Mouse (Mus musculus) cerebellum, postnatal 36 days (tissue): ENCODE data around the gene Zar1.
A peak's percentile ranks its signal among the peaks of the same experiment; 100 is the strongest.
"Not testable (repeated sequence)": the region's sequence is repeated elsewhere in the genome, so short reads cannot be mapped to it uniquely, and the experiment has no call there.

Experiments used
- DNase-seq, 2 experiments: peaks; one replicate each; pipeline ENCODE4 v3.0.0; 2021 to 2022; ENCODE audit warnings: mixed read lengths in 2 of 2

Gene Zar1

GRCm38 (mm10) chr5:72580970-72581332, at the start of gene Zar1:
Gene Zar1, minus strand, starts transcription at chr5:72581254.
- not testable (repeated sequence) for DNase-seq

- no peak for DNase-seq
These were observed 49.0 kb upstream of the Zar1 start for GRCm38 (mm10) chr5:72630026-72630425.

GRCm38 (mm10) chr5:72621022-72621421, 40.0 kb upstream of the Zar1 start:
- DNase-seq = no peak

GRCm38 (mm10) chr5:72617413-72617812, 36.4 kb upstream of the Zar1 start:
- DNase-seq = no peak

GRCm38 (mm10) chr5:72603138-72603537, 22.1 kb upstream of the Zar1 start:
- no peak for DNase-seq

GRCm38 (mm10) chr5:72601006-72601405, 20.0 kb upstream of the Zar1 start:
- DNase-seq = peak; percentile 6 to 7

GRCm38 (mm10) chr5:72587192-72587681, 6.2 kb upstream of the Zar1 start, which contains the start of gene Gm5868:
Gene Gm5868, minus strand, starts transcription at chr5:72587551.
- no peak for DNase-seq

- not testable (repeated sequence) for DNase-seq
These were observed 5.7 kb upstream of the Zar1 start for GRCm38 (mm10) chr5:72586667-72587191.

- not testable (repeated sequence) for DNase-seq
These were observed 5.1 kb upstream of the Zar1 start for GRCm38 (mm10) chr5:72586122-72586521.

GRCm38 (mm10) chr5:72580088-72580969, 725 bp downstream of the Zar1 start:
- DNase-seq = not testable (repeated sequence)

GRCm38 (mm10) chr5:72579599-72579998, 1.5 kb downstream of the Zar1 start:
- DNase-seq = not testable (repeated sequence)

- DNase-seq = no peak
These were observed 15.4 kb downstream of the Zar1 start for GRCm38 (mm10) chr5:72565621-72566020.

- DNase-seq = not testable (repeated sequence)
These were observed 17.9 kb downstream of the Zar1 start for GRCm38 (mm10) chr5:72563183-72563582.

GRCm38 (mm10) chr5:72560976-72561628, 20.0 kb downstream of the Zar1 start:
- no peak for DNase-seq

- DNase-seq = peak; percentile 98
These were observed 21.5 kb downstream of the Zar1 start, which contains the start of gene Nfxl1 for GRCm38 (mm10) chr5:72559544-72560049. Gene Nfxl1, minus strand, starts transcription at chr5:72559684.

GRCm38 (mm10) chr5:72558716-72559526, 22.1 kb downstream of the Zar1 start:
- DNase-seq = no peak

GRCm38 (mm10) chr5:72556245-72556644, 24.8 kb downstream of the Zar1 start:
- DNase-seq = no peak

GRCm38 (mm10) chr5:72551209-72551608, 29.8 kb downstream of the Zar1 start:
- DNase-seq = no peak

- no peak for DNase-seq
These were observed 52.2 kb downstream of the Zar1 start for GRCm38 (mm10) chr5:72528896-72529295.
